Mouse (Mus musculus): ENCODE data around the gene Frmd5. TPM values are rescaled to one million over a fixed set of nuclear protein-coding genes. Genes with fewer than 3 reads are reported as not detected.

Frmd5 gene
- polyA plus RNA-seq, 1 experiment from 2014 or later = 3.1 TPM

GRCm38 (mm10) chr2:121682361-121682760 lies 124.5 kb downstream of the Frmd5 start:
- Histone ChIP-seq H3K27me3 (no peaks in the 10 kb centered on the region), H3K4me3 (no peak overlapping the region), H3K36me3 (no peaks in the 10 kb centered on the region), H3K27ac (no peak overlapping the region), H3K4me1 (no peaks in the 10 kb centered on the region), H3K9me3 (no peaks in the 10 kb centered on the region), H3K9ac (no peak overlapping the region), H3K4me2 (no peak overlapping the region)
- 87% methylated on average over 3 of the region's 3 CpGs for WGBS
- ATAC-seq (ENCODE audit: insufficient number of reproducible peaks, insufficient read depth, low FRiP score, low TSS enrichment, low read depth) = no peak

- Histone ChIP-seq H3K9ac (no peak overlapping the region), H3K4me2 (no peak overlapping the region), H3K9me3 (no peaks in the 10 kb centered on the region), H3K36me3 (no peaks in the 10 kb centered on the region), H3K27ac (no peak overlapping the region), H3K4me1 (no peaks in the 10 kb centered on the region), H3K27me3 (no peaks in the 10 kb centered on the region), H3K4me3 (no peak overlapping the region)
- WGBS = 79% methylated on average over 7 of the region's 7 CpGs
- ATAC-seq (ENCODE audit: insufficient number of reproducible peaks, insufficient read depth, low FRiP score, low TSS enrichment, low read depth) = no peak
Observed at GRCm38 (mm10) chr2:121679711-121680110, 127.2 kb downstream of the Frmd5 start.

GRCm38 (mm10) chr2:121677649-121677986 lies 129.3 kb downstream of the Frmd5 start:
- 72% methylated on average over 6 of the region's 6 CpGs for WGBS
- Histone ChIP-seq H3K4me1 (no peaks in the 10 kb centered on the region), H3K9me3 (no peaks in the 10 kb centered on the region), H3K4me2 (no peak overlapping the region), H3K4me3 (no peak overlapping the region), H3K9ac (no peak overlapping the region), H3K27ac (no peak overlapping the region), H3K36me3 (no peaks in the 10 kb centered on the region), H3K27me3 (no peaks in the 10 kb centered on the region)
- no peak for ATAC-seq (ENCODE audit: insufficient number of reproducible peaks, insufficient read depth, low FRiP score, low TSS enrichment, low read depth)

GRCm38 (mm10) chr2:121676951-121677648 lies 129.8 kb downstream of the Frmd5 start:
- Histone ChIP-seq H3K4me3 (no peak overlapping the region), H3K4me2 (no peak overlapping the region), H3K9me3 (no peaks in the 10 kb centered on the region), H3K27ac (no peak overlapping the region), H3K36me3 (no peaks in the 10 kb centered on the region), H3K27me3 (no peaks in the 10 kb centered on the region), H3K9ac (no peak overlapping the region), H3K4me1 (no peaks in the 10 kb centered on the region)
- 81% methylated on average over 6 of the region's 6 CpGs for whole genome bisulfite sequencing
- no peak for ATAC-seq (ENCODE audit: insufficient number of reproducible peaks, insufficient read depth, low FRiP score, low TSS enrichment, low read depth)

DNA sequence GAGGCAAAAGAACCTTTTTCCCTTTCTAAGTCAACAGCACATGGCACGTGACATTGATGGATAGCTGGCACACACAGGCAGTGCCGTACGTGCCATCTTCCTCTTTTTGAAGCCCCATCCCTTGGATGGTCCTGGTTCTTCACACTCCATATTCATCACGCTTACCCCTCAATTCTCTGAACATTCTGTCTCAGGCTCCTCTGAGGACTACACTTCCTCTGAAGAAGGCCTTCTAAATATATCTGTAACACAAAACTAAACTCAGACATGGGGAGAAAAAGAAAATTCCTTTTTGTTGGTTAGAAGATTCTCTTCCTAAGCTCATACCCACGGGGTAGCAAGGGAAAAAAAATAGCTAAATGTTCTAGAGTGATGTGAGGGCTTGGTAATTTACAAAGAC lies 131.0 kb downstream of the Frmd5 start:
- no peak overlapping the region for H3K9ac ChIP-seq

GRCm38 (mm10) chr2:121675136-121675535 lies 131.8 kb downstream of the Frmd5 start:
- H3K36me3 ChIP-seq = no peaks in the 10 kb centered on the region

More for the DNA sequence above, 131.0 kb downstream of the Frmd5 start:
- no peak overlapping the region for H3K4me2 ChIP-seq
- no peaks in the 10 kb centered on the region for H3K4me1 ChIP-seq
- no peaks in the 10 kb centered on the region for H3K9me3 ChIP-seq
- 83% methylated on average over 5 of the region's 5 CpGs for WGBS
- H3K4me3 ChIP-seq = no peak overlapping the region
- H3K36me3 ChIP-seq = no peaks in the 10 kb centered on the region
- H3K27ac ChIP-seq = no peak overlapping the region
- ATAC-seq (ENCODE audit: insufficient number of reproducible peaks, insufficient read depth, low FRiP score, low TSS enrichment, low read depth) = no peak
- H3K27me3 ChIP-seq = no peaks in the 10 kb centered on the region

DNA sequence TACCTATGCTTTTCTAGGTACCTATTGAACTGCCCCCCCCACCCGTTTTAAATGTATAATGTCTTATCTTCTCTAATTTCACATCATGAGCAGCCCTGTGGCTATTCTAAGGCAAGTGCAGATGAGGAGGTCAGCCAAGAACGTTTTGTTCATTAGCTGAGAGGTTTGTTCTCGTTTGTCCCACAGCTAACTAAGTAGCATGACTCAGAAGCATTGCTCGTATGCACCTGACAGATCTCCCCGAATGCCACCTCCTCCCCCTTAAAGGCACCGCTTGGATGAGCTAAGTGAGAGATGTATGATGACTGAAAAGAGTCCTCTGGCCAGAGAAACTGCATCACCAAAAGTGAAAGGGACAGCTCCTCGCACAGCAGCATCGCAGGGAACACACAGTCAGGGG lies 132.7 kb downstream of the Frmd5 start:
- no peak for ATAC-seq (ENCODE audit: insufficient number of reproducible peaks, insufficient read depth, low FRiP score, low TSS enrichment, low read depth)
- WGBS = 57% methylated on average over 8 of the region's 8 CpGs
- no peaks in the 10 kb centered on the region for H3K9me3 ChIP-seq

More at GRCm38 (mm10) chr2:121675136-121675535, 131.8 kb downstream of the Frmd5 start:
- no peak overlapping the region for H3K4me3 ChIP-seq
- no peaks in the 10 kb centered on the region for H3K4me1 ChIP-seq
- no peaks in the 10 kb centered on the region for H3K9me3 ChIP-seq
- no peak overlapping the region for H3K4me2 ChIP-seq
- ATAC-seq (ENCODE audit: insufficient number of reproducible peaks, insufficient read depth, low FRiP score, low TSS enrichment, low read depth) = no peak
- no peak overlapping the region for H3K27ac ChIP-seq
- 85% methylated on average over 3 of the region's 3 CpGs for WGBS
- H3K9ac ChIP-seq = no peak overlapping the region
- no peaks in the 10 kb centered on the region for H3K27me3 ChIP-seq

GRCm38 (mm10) chr2:121669846-121670245 lies 137.0 kb downstream of the Frmd5 start:
- H3K36me3 ChIP-seq = no peaks in the 10 kb centered on the region
- H3K9me3 ChIP-seq = no peaks in the 10 kb centered on the region
- 62% methylated on average over 6 of the region's 6 CpGs for WGBS
- ATAC-seq (ENCODE audit: insufficient number of reproducible peaks, insufficient read depth, low FRiP score, low TSS enrichment, low read depth) = no peak
- H3K4me3 ChIP-seq = no peak overlapping the region
- no peaks in the 10 kb centered on the region for H3K4me1 ChIP-seq
- H3K9ac ChIP-seq = no peak overlapping the region
- no peak overlapping the region for H3K4me2 ChIP-seq
- no peaks in the 10 kb centered on the region for H3K27me3 ChIP-seq
- H3K27ac ChIP-seq = no peak overlapping the region

More for the DNA sequence above, 132.7 kb downstream of the Frmd5 start:
- no peaks in the 10 kb centered on the region for H3K27me3 ChIP-seq
- no peaks in the 10 kb centered on the region for H3K36me3 ChIP-seq
- H3K4me3 ChIP-seq = no peak overlapping the region
- no peaks in the 10 kb centered on the region for H3K4me1 ChIP-seq
- H3K9ac ChIP-seq = no peak overlapping the region
- H3K27ac ChIP-seq = no peak overlapping the region
- no peak overlapping the region for H3K4me2 ChIP-seq

GRCm38 (mm10) chr2:121668256-121668655 lies 138.6 kb downstream of the Frmd5 start:
- Histone ChIP-seq H3K9me3 (no peaks in the 10 kb centered on the region), H3K4me1 (peaks cover 1% of the 10 kb centered on the region; the same call in 1 of the 2 replicates), H3K36me3 (no peaks in the 10 kb centered on the region), H3K27me3 (no peaks in the 10 kb centered on the region), H3K27ac (no peak overlapping the region), H3K4me3 (no peak overlapping the region), H3K9ac (no peak overlapping the region), H3K4me2 (no peak overlapping the region)
- ATAC-seq (ENCODE audit: insufficient number of reproducible peaks, insufficient read depth, low FRiP score, low TSS enrichment, low read depth) = no peak
- WGBS = 81% methylated on average over 4 of the region's 4 CpGs

- H3K9me3 ChIP-seq = no peaks in the 10 kb centered on the region
- H3K27ac ChIP-seq = no peak overlapping the region
- H3K9ac ChIP-seq = no peak overlapping the region
- no peaks in the 10 kb centered on the region for H3K36me3 ChIP-seq
- peaks cover 10% of the 10 kb centered on the region; the same call in 1 of the 2 replicates for H3K4me1 ChIP-seq
- no peak for ATAC-seq (ENCODE audit: insufficient number of reproducible peaks, insufficient read depth, low FRiP score, low TSS enrichment, low read depth)
- H3K4me3 ChIP-seq = no peak overlapping the region
- H3K4me2 ChIP-seq = no peak overlapping the region
- no peaks in the 10 kb centered on the region for H3K27me3 ChIP-seq
- WGBS = 74% methylated on average over 4 of the region's 4 CpGs
Observed at GRCm38 (mm10) chr2:121661160-121661502, 145.8 kb downstream of the Frmd5 start.

DNA sequence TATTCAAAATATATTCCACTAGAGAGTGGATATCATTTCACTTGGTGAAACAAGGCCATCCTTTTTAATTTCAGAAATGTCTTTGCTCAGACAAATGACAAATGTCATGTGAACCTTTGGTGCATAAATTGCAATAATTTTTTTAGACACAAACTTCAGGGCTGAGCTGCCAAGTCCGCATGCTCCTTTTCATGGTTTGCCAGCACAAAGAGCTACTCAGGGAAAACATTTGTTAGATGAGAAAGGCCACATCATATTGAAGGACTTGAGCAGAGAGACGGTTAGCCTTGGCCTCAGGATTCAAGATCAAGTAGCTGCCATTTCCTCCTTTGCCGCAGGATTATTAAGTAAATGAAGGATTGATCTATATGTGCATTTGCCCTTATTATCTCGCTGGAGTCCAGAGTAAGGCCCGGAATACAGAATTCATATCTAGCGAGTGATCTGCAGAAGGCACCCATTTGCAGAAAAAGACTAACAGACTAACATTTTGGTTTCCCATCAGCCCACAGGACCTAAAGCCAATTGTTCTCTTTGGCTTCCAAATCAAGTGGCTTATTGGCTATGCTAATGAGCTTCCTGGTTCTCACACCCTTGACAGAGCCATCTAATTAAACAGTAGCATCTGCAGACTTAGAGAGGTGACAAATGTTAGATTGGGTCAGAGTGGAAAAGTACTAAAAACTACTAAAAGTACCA lies 146.3 kb downstream of the Frmd5 start:
- Histone ChIP-seq H3K4me3 (no peak overlapping the region), H3K9me3 (no peaks in the 10 kb centered on the region), H3K9ac (no peak overlapping the region), H3K27me3 (no peaks in the 10 kb centered on the region), H3K4me1 (peaks cover 10% of the 10 kb centered on the region; the same call in 1 of the 2 replicates), H3K4me2 (no peak overlapping the region), H3K27ac (no peak overlapping the region), H3K36me3 (no peaks in the 10 kb centered on the region)
- 65% methylated on average over 6 of the region's 6 CpGs for WGBS
- ATAC-seq (ENCODE audit: insufficient number of reproducible peaks, insufficient read depth, low FRiP score, low TSS enrichment, low read depth) = no peak

DNA sequence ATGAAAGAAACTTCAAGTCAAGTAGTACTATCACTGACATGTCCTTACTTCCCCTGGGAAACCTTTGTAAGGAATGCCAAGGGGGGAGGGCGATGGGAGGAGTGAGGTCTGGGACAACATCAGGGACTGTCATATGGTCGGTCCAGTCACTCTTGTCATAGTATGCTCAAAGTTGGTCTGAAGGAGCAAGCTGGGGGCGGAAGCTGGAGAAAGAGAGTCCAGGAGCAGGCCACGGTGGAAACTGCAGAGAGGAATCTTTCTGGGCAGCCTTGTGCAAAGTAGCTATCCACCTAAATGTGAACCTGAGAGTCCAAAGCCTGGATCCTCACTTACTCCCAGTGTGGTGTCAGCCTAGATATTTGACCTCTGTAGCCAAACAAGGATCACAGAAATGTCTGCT lies 147.5 kb downstream of the Frmd5 start:
- Histone ChIP-seq H3K27ac (no peak overlapping the region), H3K4me2 (no peak overlapping the region), H3K4me3 (no peak overlapping the region), H3K9ac (no peak overlapping the region), H3K27me3 (no peaks in the 10 kb centered on the region), H3K9me3 (no peaks in the 10 kb centered on the region), H3K4me1 (peaks cover 14% of the 10 kb centered on the region; the same call in 1 of the 2 replicates), H3K36me3 (no peaks in the 10 kb centered on the region)
- no peak for ATAC-seq (ENCODE audit: insufficient number of reproducible peaks, insufficient read depth, low FRiP score, low TSS enrichment, low read depth)
- 74% methylated on average over 4 of the region's 4 CpGs for WGBS
